Mouse (Mus musculus) embryonic fibroblast, embryonic 13.5 days (primary cell): ENCODE measurements around the gene Paip2b. TPM values are rescaled to one million over a fixed set of nuclear protein-coding genes. Genes with fewer than 3 reads are reported as not detected.

Experiments
- H3K27ac ChIP-seq: 2 replicates; pipeline ENCODE4 v1.5.1; 2012; ENCODE audit warnings: low read length, control low read depth, inconsistent platforms; ENCODE audit not compliant: insufficient read depth
- H3K4me1 ChIP-seq: 2 replicates; pipeline ENCODE4 v1.6.1; 2011; ENCODE audit warnings: low read length; ENCODE audit not compliant: control insufficient read depth, insufficient read depth
- H3K4me3 ChIP-seq: 2 replicates; pipeline ENCODE4 v1.5.1; 2011; ENCODE audit warnings: mild to moderate bottlenecking, control low read depth, low read length; ENCODE audit not compliant: insufficient read depth
- CTCF ChIP-seq: IDR thresholded peaks from 2 replicates; pipeline ENCODE4 v1.5.1; 2011; ENCODE audit warnings: mild to moderate bottlenecking, control low read depth, low read length, moderate library complexity, borderline replicate concordance; ENCODE audit not compliant: insufficient read depth
- POLR2A ChIP-seq: IDR thresholded peaks from 2 replicates; pipeline ENCODE4 v1.6.1; 2011; ENCODE audit warnings: low read depth, mild to moderate bottlenecking, control low read depth, low read length, moderate library complexity
- polyA plus RNA-seq: library from polyadenylated mRNA; stranded (reverse); fragments of >200 nt; gene quantifications from 2 replicates; pipeline ENCODE4 v1.2.4, GENCODE M21; 2011; ENCODE audit warnings: low read depth; ENCODE audit not compliant: missing spikeins, insufficient read length

Paip2b gene
- polyA plus RNA-seq, 1 experiment: 26.1 TPM

GRCm38 (mm10) chr6:83778306-83778705, 53.2 kb downstream of the Paip2b start:
- TF ChIP-seq CTCF (no peak), POLR2A (no peak)
- H3K4me1 ChIP-seq: 0 out of 2 replicates have a peak, but pooled peaks cover 3% of the 10 kb centered on the region
- H3K4me3 ChIP-seq: no peak overlapping the region
- H3K27ac ChIP-seq: no peak overlapping the region

GRCm38 (mm10) chr6:83775638-83776293, 55.8 kb downstream of the Paip2b start, which contains the start of gene Tex261:
Gene Tex261 (minus strand): TSS chr6:83775813.
- peak; percentile 80 for TF ChIP-seq CTCF
- peak; percentile 96 for TF ChIP-seq POLR2A
- H3K27ac ChIP-seq: peak within 1 kb of the TSS; percentile 59
- peak within 1 kb of the TSS; percentile 93 for H3K4me3 ChIP-seq
- 0 out of 2 replicates have a peak, but pooled peaks cover 3% of the 10 kb centered on the region for H3K4me1 ChIP-seq

GRCm38 (mm10) chr6:83774781-83775563, 56.6 kb downstream of the Paip2b start:
- Histone ChIP-seq H3K4me1 (0 out of 2 replicates have a peak, but pooled peaks cover 3% of the 10 kb centered on the region), H3K27ac (peak overlapping the region; percentile 15; the same call in 1 of the 2 replicates), H3K4me3 (peak overlapping the region; percentile 93)
- TF ChIP-seq POLR2A (no peak), CTCF (no peak)

GRCm38 (mm10) chr6:83774126-83774525, 57.4 kb downstream of the Paip2b start:
- H3K4me1 ChIP-seq: 0 out of 2 replicates have a peak, but pooled peaks cover 3% of the 10 kb centered on the region
- H3K4me3 ChIP-seq: peak overlapping the region; percentile 93
- H3K27ac ChIP-seq: no peak overlapping the region
- no peak for TF ChIP-seq POLR2A
- no peak for TF ChIP-seq CTCF

- TF ChIP-seq CTCF (no peak), POLR2A (no peak)
- Histone ChIP-seq H3K4me3 (no peak overlapping the region), H3K27ac (no peak overlapping the region), H3K4me1 (0 out of 2 replicates have a peak, but pooled peaks cover under 1% of the 10 kb centered on the region)
Observed at GRCm38 (mm10) chr6:83768485-83768884, 63.1 kb downstream of the Paip2b start.

GRCm38 (mm10) chr6:83766982-83767381, 64.6 kb downstream of the Paip2b start:
- TF ChIP-seq POLR2A (no peak), CTCF (no peak)
- H3K4me3 ChIP-seq: no peak overlapping the region
- H3K27ac ChIP-seq: no peak overlapping the region
- H3K4me1 ChIP-seq: no peaks in the 10 kb centered on the region

- Histone ChIP-seq H3K27ac (no peak overlapping the region), H3K4me1 (no peaks in the 10 kb centered on the region), H3K4me3 (no peak overlapping the region)
- TF ChIP-seq POLR2A (no peak), CTCF (no peak)
Observed at GRCm38 (mm10) chr6:83762880-83763431, 68.6 kb downstream of the Paip2b start.

GRCm38 (mm10) chr6:83762344-83762743, 69.2 kb downstream of the Paip2b start, which contains the start of gene Ankrd53:
Gene Ankrd53 (plus strand): TSS chr6:83762644.
- no peak for TF ChIP-seq CTCF
- TF ChIP-seq POLR2A: no peak
- Histone ChIP-seq H3K27ac (no peak within 1 kb of the TSS), H3K4me1 (no peaks in the 10 kb centered on the region), H3K4me3 (no peak within 1 kb of the TSS)

GRCm38 (mm10) chr6:83756051-83756450, 75.5 kb downstream of the Paip2b start:
- no peak overlapping the region for H3K4me3 ChIP-seq
- H3K4me1 ChIP-seq: no peaks in the 10 kb centered on the region
- no peak overlapping the region for H3K27ac ChIP-seq
- no peak for TF ChIP-seq POLR2A
- no peak for TF ChIP-seq CTCF

Other genes starting within 250 kb of the Paip2b start
- not detected in 2 replicates for gene Clec4f, start 175.6 kb downstream of the Paip2b start, polyA plus RNA-seq
- not detected in 2 replicates for gene Cd207, start 153.9 kb downstream of the Paip2b start, polyA plus RNA-seq
- gene Vax2, start 120.5 kb downstream of the Paip2b start, polyA plus RNA-seq: 0.84 and 2.0 TPM in 2 replicates
- not detected in 2 replicates for gene Atp6v1b1, start 88.8 kb downstream of the Paip2b start, polyA plus RNA-seq
- gene Ankrd53, start 69.1 kb downstream of the Paip2b start, polyA plus RNA-seq: not detected in 2 replicates
- 104 and 110 TPM in 2 replicates for gene Tex261, start 55.9 kb downstream of the Paip2b start, polyA plus RNA-seq
- gene Nagk, start 36.8 kb downstream of the Paip2b start, polyA plus RNA-seq: 61.8 and 65.6 TPM in 2 replicates
- 99.5 and 124 TPM in 2 replicates for gene Zfp638, start 35.4 kb upstream of the Paip2b start, polyA plus RNA-seq
- gene Dysf, start 176.8 kb upstream of the Paip2b start, polyA plus RNA-seq: 39.8 and 65.1 TPM in 2 replicates